Mouse (Mus musculus) megakaryocyte, embryonic 14.5 days (primary cell): ENCODE measurements around the gene Cbx7.

Experiments used
- FLI1 ChIP-seq: IDR thresholded peaks from 2 replicates; pipeline ENCODE4 v1.6.1; 2012; ENCODE audit warnings: low read length, inconsistent platforms, mixed read lengths
- GATA1 ChIP-seq: IDR thresholded peaks from 3 replicates; pipeline ENCODE4 v1.6.1; 2012; ENCODE audit warnings: mixed read lengths, low read length, inconsistent platforms, borderline replicate concordance

- TF ChIP-seq GATA1 (no peak), FLI1 (no peak)
Measured at GRCm38 (mm10) chr15:79896080-79896725, 74.7 kb downstream of the Cbx7 start.
